Mouse (Mus musculus) ES-E14 (cell line): ENCODE results near the gene Fance. TPM values are rescaled to one million over a fixed set of nuclear protein-coding genes. Genes with fewer than 3 reads are reported as not detected.
A peak's percentile ranks its signal among the peaks of the same experiment; 100 is the strongest.

Experiments used
- DNase-seq: peaks from one replicate; pipeline ENCODE4 v3.0.0-alpha.2; 2013; ENCODE audit warnings: low read depth, low spot score
- H3K27ac ChIP-seq: 2 replicates; pipeline ENCODE4 v1.5.1; 2012; ENCODE audit warnings: low read depth, mild to moderate bottlenecking, low read length, moderate library complexity, mixed read lengths; ENCODE audit not compliant: poor library complexity, insufficient read depth, severe bottlenecking
- H3K36me3 ChIP-seq: 2 replicates; pipeline ENCODE4 v1.6.1; 2012; ENCODE audit warnings: mild to moderate bottlenecking, low read length, moderate library complexity, mixed read lengths; ENCODE audit not compliant: control insufficient read depth, poor library complexity, insufficient read depth, severe bottlenecking
- H3K4me1 ChIP-seq, 2 experiments: fragments of 150-350 bp in 1 of 2; sonication (generic) in 1 of 2; 2 replicates each; pipeline ENCODE4 v1.6.1; 2012; ENCODE audit warnings: low read length in 2 of 2, mild to moderate bottlenecking in 1 of 2, mixed read lengths in 1 of 2; ENCODE audit not compliant: control insufficient read depth in 2 of 2, insufficient read depth in 2 of 2, poor library complexity in 1 of 2
- H3K4me3 ChIP-seq, 2 experiments: fragments of 150-350 bp in 1 of 2; sonication (generic) in 1 of 2; 2 replicates each; pipeline ENCODE4 v1.5.1; 2012; ENCODE audit warnings: low read length in 2 of 2, low read depth in 1 of 2, mild to moderate bottlenecking in 1 of 2, mixed read lengths in 1 of 2; ENCODE audit not compliant: insufficient read depth in 1 of 2, poor library complexity in 1 of 2, severe bottlenecking in 1 of 2
- H3K9ac ChIP-seq: 2 replicates; pipeline ENCODE4 v1.6.1; 2012; ENCODE audit warnings: low read depth, mild to moderate bottlenecking, low read length, mixed read lengths; ENCODE audit not compliant: poor library complexity, insufficient read depth, severe bottlenecking
- H3K9me3 ChIP-seq: fragments of 150-350 bp; sonication (generic); 2 replicates; pipeline ENCODE4 v1.6.1; 2012; ENCODE audit warnings: low read depth, mild to moderate bottlenecking, low read length; ENCODE audit not compliant: control insufficient read depth, insufficient read depth
- CHD2 ChIP-seq: IDR thresholded peaks from 2 replicates; pipeline ENCODE4 v1.6.1; 2014; ENCODE audit warnings: mild to moderate bottlenecking, low read depth, low read length, inconsistent platforms
- HCFC1 ChIP-seq: IDR thresholded peaks from 2 replicates; pipeline ENCODE4 v1.6.1; 2012; ENCODE audit warnings: low read length, inconsistent platforms, borderline replicate concordance; ENCODE audit not compliant: insufficient read depth
- MAFK ChIP-seq: IDR thresholded peaks from 2 replicates; pipeline ENCODE4 v1.6.1; 2014; ENCODE audit warnings: mild to moderate bottlenecking, low read depth, low read length, inconsistent platforms; ENCODE audit not compliant: insufficient read depth
- ZC3H11A ChIP-seq: IDR thresholded peaks from 2 replicates; pipeline ENCODE4 v1.6.1; 2012; ENCODE audit warnings: low read depth, mild to moderate bottlenecking, inconsistent platforms, low read length, borderline replicate concordance
- ZNF384 ChIP-seq: IDR thresholded peaks from 2 replicates; pipeline ENCODE4 v1.6.1; 2012; ENCODE audit warnings: low read depth, low read length, inconsistent platforms
- in situ Hi-C, 2 experiments: fragments of 600-800 bp; cut with MboI; formaldehyde crosslinking; loops; one replicate each; pipeline ENCODE4 v1.15.1; 2025; ENCODE audit warnings: low sequenced_read_pairs in 2 of 2, inconsistent platforms in 1 of 2; ENCODE audit not compliant: unreplicated experiment in 2 of 2
- total RNA-seq: library from RNA; depleted of rRNA; stranded (reverse); fragments of 300-350 nt; gene quantifications from 2 replicates; pipeline ENCODE4 v1.2.3, GENCODE M21; 2012

The Fance gene
- total RNA-seq, 1 experiment: 25.9 TPM

GRCm38 (mm10) chr17:28325751-28326150 is 12.4 kb downstream of the Fance start:
- TF ChIP-seq CHD2 (no peak), MAFK (no peak), ZC3H11A (no peak), ZNF384 (no peak), HCFC1 (no peak)
- no peak for DNase-seq
- H3K9me3 ChIP-seq: no peaks in the 10 kb centered on the region
- no peak overlapping the region for H3K9ac ChIP-seq
- H3K27ac ChIP-seq: no peak overlapping the region
- H3K4me1 ChIP-seq: peaks cover 0 to 10% of the 10 kb centered on the region in 2 experiments; a peak in 2 of 4 replicates
- in situ Hi-C loops: no loop called here
- no peak overlapping the region for H3K4me3 ChIP-seq
- peaks cover 45% of the 10 kb centered on the region for H3K36me3 ChIP-seq

DNA sequence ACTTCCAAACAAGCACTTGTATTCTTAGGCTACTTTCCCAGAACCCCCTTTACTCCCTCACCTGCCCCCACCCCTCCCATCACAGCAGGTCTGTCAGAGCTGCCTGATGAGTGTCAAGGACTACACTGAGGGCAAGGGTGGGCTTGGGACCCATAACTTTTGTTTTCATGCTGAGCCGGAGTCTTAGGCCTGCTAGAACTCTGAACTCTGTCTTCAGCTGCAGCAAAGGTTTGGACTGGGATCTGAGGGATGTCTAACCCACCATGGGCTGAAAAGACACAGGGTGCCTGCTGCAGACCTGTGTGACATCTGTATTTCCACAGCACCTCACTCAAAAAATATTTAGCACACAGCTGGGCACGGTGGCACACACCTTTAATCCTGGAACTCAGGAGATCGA is 13.6 kb downstream of the Fance start:
- peaks cover 0 to 10% of the 10 kb centered on the region in 2 experiments; a peak in 2 of 4 replicates for H3K4me1 ChIP-seq
- peaks cover 45% of the 10 kb centered on the region for H3K36me3 ChIP-seq
- TF ChIP-seq ZNF384 (no peak), ZC3H11A (no peak), CHD2 (no peak), MAFK (no peak), HCFC1 (no peak)
- no peak overlapping the region for H3K4me3 ChIP-seq
- no peak for DNase-seq
- no peak overlapping the region for H3K27ac ChIP-seq
- in situ Hi-C loops: no loop called here
- H3K9ac ChIP-seq: no peak overlapping the region; the same call in 1 of the 2 replicates
- H3K9me3 ChIP-seq: no peaks in the 10 kb centered on the region

DNA sequence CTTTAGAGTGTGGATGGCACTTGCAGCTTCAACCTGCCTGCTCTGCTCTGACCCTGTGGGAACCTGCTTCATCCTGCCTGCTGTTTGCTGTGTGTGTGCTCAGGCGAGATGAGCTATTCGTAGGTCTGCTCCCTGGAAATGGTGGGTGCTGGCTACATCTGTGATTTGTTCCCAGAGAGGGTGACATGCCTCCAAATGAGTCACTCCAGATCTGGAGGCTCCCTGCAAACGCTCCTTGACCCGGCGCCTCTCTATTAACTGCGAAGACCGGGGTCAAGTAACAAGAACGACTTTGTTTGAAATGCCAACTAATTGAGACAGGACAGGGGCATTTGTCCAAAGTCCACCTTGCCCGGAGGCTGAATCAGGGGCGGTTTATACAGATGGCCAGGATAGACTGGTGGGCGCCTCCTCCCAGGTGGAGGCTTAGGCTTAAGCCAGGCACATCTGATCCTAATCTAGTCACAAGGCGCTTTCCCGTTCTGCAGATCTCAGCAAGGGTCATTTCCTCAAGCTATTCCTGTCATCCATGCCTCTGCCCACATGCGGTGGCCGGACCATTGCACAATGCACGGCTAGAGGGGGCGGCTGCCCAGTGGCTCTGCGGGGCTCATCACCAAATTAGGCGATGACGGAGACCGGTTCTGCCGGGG is 14.5 kb downstream of the Fance start:
- no peak for DNase-seq
- TF ChIP-seq CHD2: no peak
- no peaks in the 10 kb centered on the region for H3K9me3 ChIP-seq
- peak overlapping the region; percentile 48 to 65 for H3K4me3 ChIP-seq
- peaks cover 0 to 19% of the 10 kb centered on the region in 2 experiments; a peak in 2 of 4 replicates for H3K4me1 ChIP-seq
- in situ Hi-C loops: no loop called here
- peak overlapping the region; percentile 59 for H3K27ac ChIP-seq
- peaks cover 39% of the 10 kb centered on the region for H3K36me3 ChIP-seq
- peak overlapping the region; percentile 84 for H3K9ac ChIP-seq

DNA sequence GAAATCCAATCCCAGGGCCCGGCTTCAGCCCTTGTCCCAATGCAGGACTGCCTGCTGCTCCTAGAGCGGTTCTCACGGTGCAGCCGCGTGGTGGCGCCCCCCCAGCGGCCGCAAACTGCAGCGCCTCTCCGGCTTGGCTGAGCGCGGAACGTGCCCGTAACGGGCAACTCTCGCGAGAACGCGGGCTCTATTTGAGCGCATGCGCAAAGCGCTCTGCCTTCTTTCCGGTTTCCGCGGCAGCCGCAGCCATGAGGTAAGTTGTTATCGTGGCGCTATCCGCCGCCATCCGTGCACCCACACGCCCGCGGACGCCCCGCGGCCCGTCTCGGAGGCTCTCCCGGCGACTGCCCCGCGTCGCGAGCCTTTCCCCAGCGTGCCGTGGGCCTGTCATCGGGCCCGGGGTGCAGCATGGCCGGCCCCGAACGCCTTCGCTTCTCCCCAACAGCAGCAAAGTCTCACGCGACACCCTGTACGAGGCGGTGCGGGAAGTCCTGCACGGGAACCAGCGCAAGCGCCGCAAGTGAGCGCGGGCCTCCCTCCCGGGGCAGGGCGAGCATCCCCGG is 15.1 kb downstream of the Fance start, which contains the start of gene Rpl10a:
Rpl10a (plus strand) TSS at position 106 of the 563 bp plus-strand sequence.
- peak within 1 kb of the TSS; percentile 90 for H3K27ac ChIP-seq
- peak within 1 kb of the TSS; percentile 56 to 95 for H3K4me3 ChIP-seq
- no peaks in the 10 kb centered on the region for H3K9me3 ChIP-seq
- peaks cover 0 to 24% of the 10 kb centered on the region in 2 experiments; a peak in 2 of 4 replicates for H3K4me1 ChIP-seq
- in situ Hi-C loops: no loop called here
- peak within 1 kb of the TSS; percentile 99 for H3K9ac ChIP-seq
- DNase-seq: peak; percentile 77
- peaks cover 41% of the 10 kb centered on the region for H3K36me3 ChIP-seq
- TF ChIP-seq ZNF384: no peak
- TF ChIP-seq CHD2: peak; percentile 99
- TF ChIP-seq HCFC1: peak; percentile 70; the same call in 1 of the 2 replicates

DNA sequence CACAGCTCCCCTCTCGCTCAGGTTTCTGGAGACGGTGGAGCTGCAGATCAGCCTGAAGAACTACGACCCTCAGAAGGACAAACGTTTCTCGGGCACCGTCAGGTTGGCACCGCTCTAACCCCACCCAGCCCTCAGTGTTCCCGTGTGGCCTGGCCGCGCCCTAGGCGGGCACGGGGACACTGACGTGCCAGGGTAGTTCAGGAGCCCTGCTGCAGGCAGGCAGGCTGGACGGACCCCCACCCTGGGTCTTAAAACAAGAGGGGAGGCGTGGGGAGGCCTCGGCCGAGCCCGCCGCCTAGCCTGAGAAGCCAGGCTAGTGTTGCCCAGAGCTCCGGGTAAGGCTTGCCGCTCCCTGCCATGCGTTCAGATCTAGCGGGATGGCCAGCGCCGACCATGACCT is 15.6 kb downstream of the Fance start:
- H3K9me3 ChIP-seq: no peaks in the 10 kb centered on the region
- H3K36me3 ChIP-seq: peaks cover 38% of the 10 kb centered on the region
- peak overlapping the region; percentile 99 for H3K9ac ChIP-seq
- peaks cover 0 to 28% of the 10 kb centered on the region in 2 experiments; a peak in 2 of 4 replicates for H3K4me1 ChIP-seq
- H3K4me3 ChIP-seq: peak overlapping the region; percentile 56 to 95
- no peak for DNase-seq
- in situ Hi-C loops: no loop called here
- TF ChIP-seq ZC3H11A (no peak), MAFK (no peak), CHD2 (no peak), HCFC1 (no peak), ZNF384 (no peak)
- peak overlapping the region; percentile 90 for H3K27ac ChIP-seq
